Mouse (Mus musculus) hindbrain, embryonic 12.5 days (tissue): Measurements from ENCODE around the gene Tpm1. TPM values are rescaled to one million over a fixed set of nuclear protein-coding genes. Genes with fewer than 3 reads are reported as not detected.
A peak's percentile ranks its signal among the peaks of the same experiment; 100 is the strongest.

Experiments
- ATAC-seq: fragments of 200-750 bp; cut with Nextera tagmentation; 2 replicates; pipeline ENCODE4 v1.8.0; 2017; ENCODE audit warnings: moderate TSS enrichment; ENCODE audit not compliant: low FRiP score
- H3K27ac ChIP-seq: fragments of 300-500 bp; sonication (generic); 2 replicates; pipeline ENCODE4 v1.5.1; 2016; ENCODE audit warnings: mild to moderate bottlenecking
- H3K27me3 ChIP-seq: fragments of 300-500 bp; sonication (generic); 2 replicates; pipeline ENCODE4 v1.6.1; 2016; ENCODE audit warnings: mild to moderate bottlenecking
- H3K36me3 ChIP-seq: fragments of 300-500 bp; sonication (generic); 2 replicates; pipeline ENCODE4 v1.6.1; 2016; ENCODE audit warnings: mild to moderate bottlenecking
- H3K4me1 ChIP-seq: fragments of 300-500 bp; sonication (generic); 2 replicates; pipeline ENCODE4 v1.6.1; 2016
- H3K4me2 ChIP-seq: fragments of 300-500 bp; sonication (generic); replicated peaks from 2 replicates; pipeline ENCODE4 v1.6.1; 2016; ENCODE audit warnings: mild to moderate bottlenecking
- H3K4me3 ChIP-seq: fragments of 300-500 bp; sonication (generic); 2 replicates; pipeline ENCODE4 v1.5.1; 2016; ENCODE audit warnings: mild to moderate bottlenecking
- H3K9ac ChIP-seq: fragments of 300-500 bp; sonication (generic); 2 replicates; pipeline ENCODE4 v1.6.1; 2016; ENCODE audit warnings: mild to moderate bottlenecking, moderate library complexity
- H3K9me3 ChIP-seq: fragments of 300-500 bp; sonication (generic); replicated peaks from 2 replicates; pipeline ENCODE4 v1.6.1; 2016; ENCODE audit warnings: mild to moderate bottlenecking
- WGBS: fragments of 180-500 bp; shearing (Covaris S2); methylation state at CpG from one replicate; pipeline ENCODE4 v1.1.7; 2016; 5-methylcytosine and 5-hydroxymethylcytosine counted together
- polyA plus RNA-seq: library from polyadenylated mRNA; unstranded; fragments of >200 nt; fragmentation: Nextera tagmentation; extraction: Ambion mirVana; gene quantifications from 2 replicates; pipeline ENCODE4 v1.2.1, GENCODE M21; 2016

The Tpm1 gene
- polyA plus RNA-seq, 1 experiment from 2014 or later, result 396 TPM

- H3K9ac ChIP-seq, result no peak overlapping the region
- H3K27me3 ChIP-seq, result no peaks in the 10 kb centered on the region
- no peak for ATAC-seq
- H3K4me1 ChIP-seq, result no peaks in the 10 kb centered on the region
- H3K36me3 ChIP-seq, result no peaks in the 10 kb centered on the region
- WGBS, result 32% methylated on average over 6 of the region's 6 CpGs
- H3K4me3 ChIP-seq, result no peak overlapping the region
- H3K4me2 ChIP-seq, result no peak overlapping the region
- H3K9me3 ChIP-seq, result no peaks in the 10 kb centered on the region
- H3K27ac ChIP-seq, result no peak overlapping the region
Measured at GRCm38 (mm10) chr9:67071103-67071502, 21.9 kb upstream of the Tpm1 start.

GRCm38 (mm10) chr9:67066616-67067015 lies 17.4 kb upstream of the Tpm1 start:
- Histone ChIP-seq H3K9ac (no peak overlapping the region), H3K27ac (no peak overlapping the region), H3K9me3 (no peaks in the 10 kb centered on the region), H3K27me3 (no peaks in the 10 kb centered on the region), H3K4me3 (no peak overlapping the region), H3K4me1 (no peaks in the 10 kb centered on the region), H3K4me2 (no peak overlapping the region), H3K36me3 (no peaks in the 10 kb centered on the region)
- WGBS, result 97% methylated on average over 6 of the region's 6 CpGs
- no peak for ATAC-seq

GRCm38 (mm10) chr9:67059714-67060113 lies 10.5 kb upstream of the Tpm1 start:
- H3K9ac ChIP-seq, result no peak overlapping the region
- no peak overlapping the region for H3K4me3 ChIP-seq
- H3K27ac ChIP-seq, result no peak overlapping the region
- no peaks in the 10 kb centered on the region for H3K9me3 ChIP-seq
- no peaks in the 10 kb centered on the region for H3K36me3 ChIP-seq
- no peaks in the 10 kb centered on the region for H3K27me3 ChIP-seq
- no peak overlapping the region for H3K4me2 ChIP-seq
- no peaks in the 10 kb centered on the region for H3K4me1 ChIP-seq
- WGBS, result 79% methylated on average over 12 of the region's 12 CpGs
- no peak for ATAC-seq

GRCm38 (mm10) chr9:67058366-67058765 lies 9.2 kb upstream of the Tpm1 start:
- H3K4me3 ChIP-seq, result no peak overlapping the region
- ATAC-seq, result no peak
- no peak overlapping the region for H3K4me2 ChIP-seq
- no peaks in the 10 kb centered on the region for H3K36me3 ChIP-seq
- H3K9me3 ChIP-seq, result no peaks in the 10 kb centered on the region
- whole genome bisulfite sequencing, result 77% methylated on average over 6 of the region's 6 CpGs
- no peak overlapping the region for H3K27ac ChIP-seq
- H3K4me1 ChIP-seq, result no peaks in the 10 kb centered on the region
- no peak overlapping the region for H3K9ac ChIP-seq
- no peaks in the 10 kb centered on the region for H3K27me3 ChIP-seq

GRCm38 (mm10) chr9:67050736-67051337 lies 1.6 kb upstream of the Tpm1 start:
- peaks cover 49% of the 10 kb centered on the region for H3K27me3 ChIP-seq
- no peak for ATAC-seq

GRCm38 (mm10) chr9:67049836-67050235 lies 630 bp upstream of the Tpm1 start:
- Histone ChIP-seq H3K27ac (no peak overlapping the region), H3K9ac (no peak overlapping the region; the same call in 1 of the 2 replicates), H3K4me1 (peaks cover 32% of the 10 kb centered on the region), H3K4me2 (peak overlapping the region; percentile 71), H3K36me3 (no peaks in the 10 kb centered on the region), H3K27me3 (peaks cover 52% of the 10 kb centered on the region), H3K9me3 (no peaks in the 10 kb centered on the region), H3K4me3 (peak overlapping the region; percentile 50)
- 13% methylated on average over 7 of the region's 7 CpGs for WGBS
- no peak for ATAC-seq

More at GRCm38 (mm10) chr9:67050736-67051337, 1.6 kb upstream of the Tpm1 start:
- H3K27ac ChIP-seq, result no peak overlapping the region
- H3K4me2 ChIP-seq, result no peak overlapping the region
- no peaks in the 10 kb centered on the region for H3K36me3 ChIP-seq
- H3K9me3 ChIP-seq, result no peaks in the 10 kb centered on the region
- peaks cover 32% of the 10 kb centered on the region for H3K4me1 ChIP-seq
- 78% methylated on average over 6 of the region's 6 CpGs for WGBS
- H3K4me3 ChIP-seq, result no peak overlapping the region
- no peak overlapping the region for H3K9ac ChIP-seq

GRCm38 (mm10) chr9:67048483-67049085 lies 622 bp downstream of the Tpm1 start:
- Histone ChIP-seq H3K9ac (peak overlapping the region; percentile 68), H3K4me1 (peaks cover 32% of the 10 kb centered on the region), H3K4me3 (peak overlapping the region; percentile 50), H3K27ac (0 out of 2 replicates have a peak overlapping the region, but pooled peaks have one; percentile 18), H3K4me2 (peak overlapping the region; percentile 71), H3K9me3 (no peaks in the 10 kb centered on the region), H3K36me3 (no peaks in the 10 kb centered on the region), H3K27me3 (peaks cover 52% of the 10 kb centered on the region)
- no peak for ATAC-seq
- under 1% methylated on average over 26 of the region's 26 CpGs for WGBS

GRCm38 (mm10) chr9:67047606-67048482 lies 1.4 kb downstream of the Tpm1 start:
- Histone ChIP-seq H3K27me3 (peaks cover 52% of the 10 kb centered on the region), H3K4me1 (peaks cover 33% of the 10 kb centered on the region), H3K9me3 (no peaks in the 10 kb centered on the region), H3K4me2 (peak overlapping the region; percentile 71), H3K4me3 (peak overlapping the region; percentile 50), H3K27ac (0 out of 2 replicates have a peak overlapping the region, but pooled peaks have one; percentile 7), H3K36me3 (no peaks in the 10 kb centered on the region), H3K9ac (peak overlapping the region; percentile 68)
- WGBS, result under 1% methylated on average over 48 of the region's 50 CpGs
- ATAC-seq, result no peak

- peak overlapping the region; percentile 71 for H3K4me2 ChIP-seq
- no peak for ATAC-seq
- H3K9me3 ChIP-seq, result no peaks in the 10 kb centered on the region
- H3K4me3 ChIP-seq, result peak overlapping the region; percentile 50
- 3% methylated on average over 15 of the region's 15 CpGs for WGBS
- H3K4me1 ChIP-seq, result peaks cover 40% of the 10 kb centered on the region
- H3K27me3 ChIP-seq, result peaks cover 52% of the 10 kb centered on the region
- no peak overlapping the region for H3K27ac ChIP-seq
- no peaks in the 10 kb centered on the region for H3K36me3 ChIP-seq
- H3K9ac ChIP-seq, result 0 out of 2 replicates have a peak overlapping the region, but pooled peaks have one; percentile 0
Measured at GRCm38 (mm10) chr9:67046881-67047605, 2.2 kb downstream of the Tpm1 start.

- peaks cover 47% of the 10 kb centered on the region for H3K4me1 ChIP-seq
- H3K4me3 ChIP-seq, result no peak overlapping the region
- peaks cover 48% of the 10 kb centered on the region for H3K27me3 ChIP-seq
- peak overlapping the region; percentile 71; the same call in 1 of the 2 replicates for H3K4me2 ChIP-seq
- 11% methylated on average over 5 of the region's 5 CpGs for WGBS
- no peak for ATAC-seq
- H3K9me3 ChIP-seq, result no peaks in the 10 kb centered on the region
- H3K36me3 ChIP-seq, result no peaks in the 10 kb centered on the region
- H3K9ac ChIP-seq, result no peak overlapping the region
- no peak overlapping the region for H3K27ac ChIP-seq
Measured at GRCm38 (mm10) chr9:67045966-67046602, 3.1 kb downstream of the Tpm1 start.

GRCm38 (mm10) chr9:67045306-67045675 lies 3.9 kb downstream of the Tpm1 start:
- no peak for ATAC-seq
- peaks cover 55% of the 10 kb centered on the region for H3K4me1 ChIP-seq
- no peaks in the 10 kb centered on the region for H3K36me3 ChIP-seq
- 44% methylated on average over 4 of the region's 4 CpGs for WGBS
- no peak overlapping the region for H3K4me3 ChIP-seq
- H3K27ac ChIP-seq, result no peak overlapping the region
- no peak overlapping the region for H3K9ac ChIP-seq
- H3K27me3 ChIP-seq, result peaks cover 41% of the 10 kb centered on the region
- no peak overlapping the region for H3K4me2 ChIP-seq
- no peaks in the 10 kb centered on the region for H3K9me3 ChIP-seq
